Mouse (Mus musculus) effector memory CD4-positive, alpha-beta T cell, adult 5 months (primary cell): Measurements from ENCODE around the gene Nyx. TPM values are rescaled to one million over a fixed set of nuclear protein-coding genes. Genes with fewer than 3 reads are reported as not detected.

Experiments used
- polyA plus RNA-seq: library from polyadenylated mRNA; unstranded; fragments of 100-300 nt; shearing (Covaris generic); gene quantifications from one replicate; pipeline ENCODE4 v1.2.1, GENCODE M21; 2017

Nyx gene
- not detected for polyA plus RNA-seq

DNA sequence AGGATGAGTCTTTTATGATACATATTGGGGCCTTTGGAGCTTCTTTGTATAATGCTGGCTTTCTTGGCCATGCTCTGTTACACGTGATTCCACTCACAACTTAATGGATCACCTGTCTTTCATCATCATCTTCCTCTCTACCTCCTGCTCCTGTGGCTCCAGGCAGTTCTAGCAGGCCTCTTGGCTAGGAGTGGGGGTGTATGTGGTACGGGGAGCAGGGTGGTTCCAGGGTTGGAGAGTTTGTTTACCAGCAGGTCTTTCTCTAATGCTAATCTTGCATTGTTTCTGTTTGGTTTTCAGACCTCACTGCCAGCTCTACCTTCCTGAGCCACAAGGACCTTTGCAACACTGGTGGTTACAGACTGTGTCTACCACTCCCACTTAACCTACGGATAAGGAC is at the start of gene Nyx:
Gene Nyx (plus strand): TSS at position 301 of the 400 bp plus-strand sequence.

Other genes with a start within 250 kb of the Nyx start
- 181 TPM for gene Ddx3x, start 185.1 kb upstream of the Nyx start, polyA plus RNA-seq
- 2.4 TPM for gene Gpr34, start 166.0 kb downstream of the Nyx start, polyA plus RNA-seq
- 0.30 TPM for gene Gpr82, start 195.3 kb downstream of the Nyx start, polyA plus RNA-seq